Mouse (Mus musculus) right cerebral cortex, postnatal 36 days (tissue): ENCODE measurements around the gene Cbwd1.

ENCODE experiments used
- DNase-seq, 2 experiments: peaks; one replicate each; pipeline ENCODE4 v3.0.0; 2022; ENCODE audit warnings: low spot score in 2 of 2, mixed read lengths in 1 of 2

Cbwd1 gene

DNA sequence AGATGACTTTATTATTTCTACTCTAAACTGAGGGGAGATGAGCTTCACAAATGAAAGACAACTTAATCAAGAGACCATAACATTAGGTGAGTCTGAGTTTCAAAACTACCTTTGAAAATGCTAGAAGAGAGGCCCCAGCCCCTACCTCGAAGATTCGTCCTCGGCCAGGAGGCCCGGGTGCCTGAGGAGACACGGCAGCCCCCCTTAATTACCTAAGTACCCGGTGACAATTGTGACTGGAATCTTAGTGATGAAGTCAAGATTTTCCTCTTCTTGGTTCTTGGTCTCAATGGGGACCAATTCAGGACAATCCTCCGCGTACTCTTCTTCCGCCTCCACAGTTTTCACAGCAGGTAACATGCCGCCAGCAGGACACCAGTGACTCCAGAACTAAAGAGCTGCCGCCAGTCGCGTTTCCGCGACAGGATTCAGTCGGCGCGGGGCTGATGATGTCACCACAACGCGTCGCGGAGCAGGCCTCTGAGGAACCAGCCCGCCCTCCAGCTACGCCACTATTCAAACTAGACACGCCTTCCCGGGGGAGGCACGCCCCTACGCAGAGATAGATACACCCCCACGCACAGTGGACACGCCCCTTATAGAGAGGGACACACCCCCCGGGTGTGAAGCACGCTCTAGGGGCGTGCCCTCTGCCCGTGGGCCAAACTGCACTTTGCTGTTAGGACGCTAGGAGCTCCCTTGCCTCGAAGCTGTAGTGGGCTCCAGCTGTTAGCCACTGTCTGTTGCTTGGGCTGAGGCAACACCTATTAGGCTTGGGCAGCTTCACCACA lies at the start of gene Cbwd1:
Gene Cbwd1, minus strand, starts transcription at position 439 of the 791 bp plus-strand sequence.
- peak; percentile 96 to 97 for DNase-seq

- no peak for DNase-seq
Measured at GRCm38 (mm10) chr19:25008509-25008908, 47.1 kb upstream of the Cbwd1 start.

- DNase-seq: no peak
Measured at GRCm38 (mm10) chr19:25006686-25007085, 45.3 kb upstream of the Cbwd1 start.

DNA sequence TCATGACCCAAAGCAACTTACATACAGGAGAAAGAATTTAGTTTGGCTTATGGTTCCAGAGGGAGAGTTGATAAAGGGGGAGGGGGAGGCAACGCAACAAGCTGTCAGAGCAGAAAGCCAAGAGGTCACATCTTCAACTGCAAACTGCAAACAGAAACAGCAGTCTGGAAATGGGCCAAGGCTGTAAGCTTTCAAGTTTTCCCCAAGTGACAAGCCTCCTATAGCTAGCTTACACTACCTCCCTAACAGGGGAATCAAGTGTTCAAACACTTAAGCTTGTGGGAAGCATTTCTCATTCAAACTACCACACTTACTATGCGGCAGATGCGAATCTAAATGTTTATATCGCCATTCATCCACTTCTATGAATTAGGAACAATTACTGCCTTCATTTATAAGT lies 42.4 kb upstream of the Cbwd1 start:
- no peak for DNase-seq

GRCm38 (mm10) chr19:25002828-25003227 lies 41.4 kb upstream of the Cbwd1 start:
- DNase-seq: no peak

GRCm38 (mm10) chr19:25002032-25002431 lies 40.6 kb upstream of the Cbwd1 start:
- DNase-seq: no peak

DNA sequence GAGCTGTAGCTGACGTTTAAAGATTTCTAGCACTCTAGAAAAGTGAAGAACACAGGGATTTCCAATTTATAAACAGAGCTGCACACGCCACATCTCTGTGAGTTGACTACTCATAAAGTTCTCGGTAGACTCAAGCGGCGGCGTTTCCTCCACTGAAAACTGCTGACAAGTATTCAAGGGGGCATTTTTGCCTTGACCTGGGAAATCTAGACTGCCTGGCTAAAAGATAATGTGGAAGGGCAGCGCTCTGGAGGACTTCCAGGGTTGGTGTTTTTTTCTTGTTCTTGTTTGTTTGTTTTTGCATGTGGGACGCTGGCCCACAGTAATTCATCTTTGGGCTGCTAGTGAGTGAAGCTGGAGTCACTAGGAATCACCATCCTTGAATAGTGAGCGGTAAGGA lies 38.7 kb upstream of the Cbwd1 start:
- DNase-seq: no peak

GRCm38 (mm10) chr19:24999201-24999886 lies 37.9 kb upstream of the Cbwd1 start, which contains the start of gene Dock8:
Gene Dock8, plus strand, starts transcription at chr19:24999534.
- peak in 1 of 2 experiments; percentile 11 for DNase-seq

DNA sequence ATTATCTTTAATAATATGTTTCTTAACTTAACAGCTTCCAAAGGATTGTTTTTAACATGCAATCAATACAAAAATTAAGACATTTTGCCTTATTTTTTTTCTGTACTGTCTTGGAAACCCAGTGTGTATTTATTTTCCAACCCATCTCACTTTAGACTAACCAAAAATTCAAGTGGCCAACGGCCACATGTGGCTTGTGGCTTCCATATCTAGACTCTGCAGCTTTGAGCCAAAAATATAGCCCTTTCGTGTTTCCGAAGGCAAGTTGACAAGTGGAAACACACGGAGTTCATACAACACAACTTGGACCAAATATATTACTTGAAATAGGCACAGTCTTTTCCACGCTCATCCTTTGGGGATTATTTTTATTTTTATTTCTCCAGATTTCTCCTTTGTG lies 37.2 kb upstream of the Cbwd1 start:
- no peak for DNase-seq

GRCm38 (mm10) chr19:24996815-24997704 lies 35.6 kb upstream of the Cbwd1 start:
- no peak for DNase-seq

DNA sequence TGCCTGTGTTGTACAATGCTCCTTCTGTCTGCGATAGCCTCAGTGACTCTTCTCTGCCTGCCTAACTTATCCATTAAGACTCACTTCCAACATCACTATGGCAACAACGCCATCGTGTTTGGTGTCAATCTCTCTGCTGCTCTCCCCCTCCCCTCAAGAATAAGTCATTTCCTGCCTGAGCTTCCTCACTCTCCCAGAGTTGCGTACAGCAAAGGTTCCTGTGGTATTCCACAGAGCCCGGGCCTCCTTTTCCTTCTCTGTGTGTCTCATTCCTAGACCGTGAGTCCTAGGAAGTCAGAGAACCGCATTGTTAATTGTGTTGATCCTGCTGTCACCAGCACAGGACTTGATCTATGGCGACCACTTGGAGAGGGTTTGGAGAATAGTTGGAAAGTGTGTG lies 33.5 kb upstream of the Cbwd1 start:
- DNase-seq: no peak

GRCm38 (mm10) chr19:24993526-24993925 lies 32.1 kb upstream of the Cbwd1 start:
- DNase-seq: no peak

DNA sequence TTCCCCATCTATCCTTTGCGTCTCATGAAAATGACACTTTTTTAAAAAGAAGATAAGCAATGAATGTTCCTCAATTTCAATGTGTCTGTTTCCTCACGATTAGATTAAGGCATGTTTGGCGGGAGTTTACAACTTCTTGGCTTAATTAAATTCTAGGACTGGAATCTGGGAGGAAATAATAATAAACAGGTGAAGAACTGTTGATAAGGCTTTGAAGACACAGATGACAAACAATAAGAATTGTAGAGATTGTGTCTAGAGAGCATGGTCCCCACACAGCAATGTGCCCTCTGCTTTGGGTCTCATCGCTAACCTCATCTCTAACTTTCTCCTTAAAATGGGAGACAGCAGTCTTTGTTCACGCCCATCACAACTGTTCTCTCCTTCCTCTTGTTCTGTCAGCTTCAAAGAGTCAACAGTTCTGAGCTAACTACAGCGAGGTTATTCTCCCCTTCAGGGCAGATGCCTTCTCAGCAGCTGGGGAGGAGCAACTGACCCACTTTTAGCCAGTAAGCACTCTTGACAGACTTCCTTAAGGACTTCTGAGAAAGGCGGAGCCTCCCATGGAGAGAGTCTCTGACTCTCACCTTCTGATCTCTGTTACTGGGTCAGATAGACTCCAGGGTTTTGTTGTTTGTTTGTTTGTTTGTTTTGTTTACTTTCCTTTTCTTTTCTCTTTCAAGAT lies 28.9 kb upstream of the Cbwd1 start:
- DNase-seq: no peak

DNA sequence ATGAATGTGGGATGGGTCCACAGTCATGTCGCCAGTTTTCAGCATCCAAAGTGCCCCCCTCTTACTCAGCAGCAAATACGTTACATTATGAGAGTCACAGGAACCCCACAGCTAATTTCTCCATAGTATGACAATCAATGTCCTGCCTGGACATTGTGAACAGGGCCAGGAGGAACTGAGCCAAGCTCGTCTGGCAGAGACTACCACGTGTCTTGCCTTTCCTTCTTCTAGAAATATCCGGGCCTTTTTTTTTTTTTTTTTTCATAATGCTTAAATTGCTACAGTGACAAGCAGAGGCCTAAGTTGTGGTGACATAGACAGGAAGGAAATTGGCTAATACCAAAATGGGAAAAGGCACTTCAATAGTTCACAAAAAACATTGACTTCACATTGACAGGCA lies 27.4 kb upstream of the Cbwd1 start:
- no peak for DNase-seq

DNA sequence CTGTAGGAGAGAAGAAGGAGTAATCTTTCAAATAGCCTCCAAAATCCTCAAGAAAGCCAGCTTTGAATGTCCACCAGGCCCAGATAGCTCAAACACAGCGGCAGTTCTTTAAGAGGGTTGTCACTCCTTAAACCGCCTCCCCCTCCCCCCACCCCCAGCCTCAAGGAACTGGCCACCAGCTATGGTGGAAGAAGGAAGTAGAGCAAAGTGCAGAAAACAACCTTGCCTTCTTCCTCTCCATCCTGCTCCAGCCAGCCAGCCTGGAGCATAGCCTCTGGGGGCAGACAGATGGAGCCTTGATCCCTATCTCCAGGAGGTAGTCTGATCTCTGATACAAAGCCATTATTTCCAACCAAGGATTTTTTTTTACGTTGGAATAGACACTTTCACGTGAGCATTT lies 25.9 kb upstream of the Cbwd1 start:
- no peak for DNase-seq

- DNase-seq: no peak
Measured at GRCm38 (mm10) chr19:24985045-24985444, 23.6 kb upstream of the Cbwd1 start.

GRCm38 (mm10) chr19:24983857-24984498 lies 22.6 kb upstream of the Cbwd1 start:
- DNase-seq: no peak

- no peak for DNase-seq
Measured at GRCm38 (mm10) chr19:24983050-24983449, 21.6 kb upstream of the Cbwd1 start.

DNA sequence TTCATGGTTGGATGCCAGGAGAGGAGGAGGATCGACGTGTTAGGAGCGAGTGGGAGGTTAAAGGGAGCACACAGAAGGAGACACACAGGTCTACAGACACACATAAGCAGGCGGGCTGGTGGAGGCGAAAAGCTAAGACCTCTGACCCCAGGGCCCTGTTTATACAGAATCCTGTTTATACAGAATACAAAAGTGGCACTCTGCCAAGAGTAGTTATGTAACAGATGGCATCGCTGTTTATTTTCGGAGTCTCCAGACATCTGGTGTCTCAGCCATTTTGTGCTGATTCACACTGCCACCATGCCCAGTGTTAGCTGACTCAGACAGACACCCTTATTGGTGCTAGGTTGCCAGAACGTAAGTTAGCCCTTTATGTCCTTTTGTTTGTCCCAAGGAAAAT lies 19.9 kb upstream of the Cbwd1 start:
- peak; percentile 10 to 30 for DNase-seq

DNA sequence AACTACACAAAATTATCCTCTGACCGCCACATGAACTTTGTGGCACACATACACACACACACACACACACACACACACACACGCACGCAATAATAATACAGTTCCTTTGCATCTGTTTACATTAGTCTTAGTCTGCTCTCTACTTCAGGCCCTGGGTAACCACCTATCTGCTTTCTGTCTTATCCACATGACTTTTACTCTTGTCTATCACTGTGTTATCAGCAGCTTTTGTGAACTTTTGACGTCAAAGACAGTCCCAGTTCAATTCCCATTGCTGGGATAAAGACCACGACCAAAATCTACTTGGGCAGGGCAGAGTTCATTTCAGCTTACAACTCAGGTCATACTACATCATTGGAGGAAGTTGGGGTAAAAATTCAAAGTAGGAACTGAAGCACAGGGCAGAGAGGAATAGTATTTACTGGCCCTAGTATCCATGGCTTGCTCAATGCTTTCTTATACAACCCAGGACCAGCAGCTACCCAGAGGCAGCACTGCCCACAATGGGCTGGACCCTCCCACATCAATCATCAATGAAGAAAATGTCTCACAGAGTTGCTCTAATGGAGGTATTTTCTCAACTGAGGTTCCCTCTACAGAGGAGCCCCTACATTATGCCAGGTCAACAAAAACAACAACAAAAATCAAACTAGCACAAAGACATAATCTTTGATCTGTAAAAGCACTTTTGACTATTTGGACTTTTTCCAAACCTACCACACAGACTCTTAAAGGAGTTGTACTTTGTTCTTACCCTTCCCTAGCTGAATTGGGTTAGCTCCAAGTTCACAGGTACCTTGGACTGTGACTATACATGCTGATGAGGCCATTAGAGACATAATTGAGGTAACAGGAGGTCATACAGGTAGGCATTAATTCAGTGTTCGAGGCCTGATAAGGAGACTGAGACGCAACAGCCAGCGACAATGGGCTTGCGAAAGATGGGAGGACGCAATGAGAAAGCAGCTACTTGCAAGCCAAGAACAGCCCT lies 17.7 kb upstream of the Cbwd1 start:
- no peak for DNase-seq
